Mouse (Mus musculus): Measurements from ENCODE around the gene Olfr433. TPM values are rescaled to one million over a fixed set of nuclear protein-coding genes. Genes with fewer than 3 reads are reported as not detected.

The Olfr433 gene
- polyA plus RNA-seq, 1 experiment = not detected

Other genes starting within 250 kb of the Olfr433 start
- 0.13 and 0.14 TPM in 2 replicates for gene Ifi211, start 127.7 kb upstream of the Olfr433 start, polyA plus RNA-seq (2012; rRNA removed)
- gene Mndal, start 98.2 kb upstream of the Olfr433 start, polyA plus RNA-seq (2012; rRNA removed) = 1.3 and 1.6 TPM in 2 replicates
- gene Ifi203, start 98.0 kb upstream of the Olfr433 start, polyA plus RNA-seq (2012; rRNA removed) = 0.71 and 0.96 TPM in 2 replicates
- gene Ifi202b, start 58.0 kb upstream of the Olfr433 start, polyA plus RNA-seq (2012; rRNA removed) = not detected in 2 replicates
- not detected in 2 replicates for gene Ifi205, start 8.9 kb upstream of the Olfr433 start, polyA plus RNA-seq (2012; rRNA removed)
- gene Olfr432, start 8.5 kb downstream of the Olfr433 start, polyA plus RNA-seq (2012; rRNA removed) = not detected in 2 replicates
- gene Olfr430, start 25.9 kb downstream of the Olfr433 start, polyA plus RNA-seq (2012; rRNA removed) = not detected in 2 replicates
- not detected in 2 replicates for gene Olfr429, start 43.6 kb downstream of the Olfr433 start, polyA plus RNA-seq (2012; rRNA removed)
- gene Olfr427, start 56.2 kb downstream of the Olfr433 start, polyA plus RNA-seq (2012; rRNA removed) = not detected in 2 replicates
- gene Olfr231, start 80.5 kb downstream of the Olfr433 start, polyA plus RNA-seq (2012; rRNA removed) = not detected in 2 replicates
- gene Olfr424, start 90.8 kb downstream of the Olfr433 start, polyA plus RNA-seq (2012; rRNA removed) = not detected in 2 replicates
- gene Olfr420, start 114.9 kb downstream of the Olfr433 start, polyA plus RNA-seq (2012; rRNA removed) = not detected in 2 replicates
- 0.02 TPM in 2 replicates for gene Spta1, start 132.1 kb downstream of the Olfr433 start, polyA plus RNA-seq (2012; rRNA removed)
- not detected in 2 replicates for gene Olfr419, start 211.4 kb downstream of the Olfr433 start, polyA plus RNA-seq (2012; rRNA removed)

All from frontal cortex, adult 2 months (tissue).